Mouse (Mus musculus) olfactory bulb, adult 2 months (tissue): ENCODE data around the gene C1qc. TPM values are rescaled to one million over a fixed set of nuclear protein-coding genes. Genes with fewer than 3 reads are reported as not detected.

Experiments
- H3K27ac ChIP-seq: fragments of 200-500 bp; 2 replicates; pipeline ENCODE4 v1.5.1; 2012; ENCODE audit warnings: low read depth, low read length; ENCODE audit not compliant: insufficient read depth
- H3K4me1 ChIP-seq: fragments of 200-500 bp; 2 replicates; pipeline ENCODE4 v1.6.1; 2012; ENCODE audit warnings: low read length; ENCODE audit not compliant: control insufficient read depth, insufficient read depth
- H3K4me3 ChIP-seq: fragments of 200-500 bp; 2 replicates; pipeline ENCODE4 v1.5.1; 2012; ENCODE audit warnings: mild to moderate bottlenecking, low read depth, low read length, moderate library complexity; ENCODE audit not compliant: insufficient read depth
- CTCF ChIP-seq: fragments of 200-500 bp; IDR thresholded peaks from 2 replicates; pipeline ENCODE4 v1.5.1; 2012; ENCODE audit warnings: low read depth, mild to moderate bottlenecking, low read length, moderate library complexity; ENCODE audit not compliant: insufficient read depth
- POLR2A ChIP-seq: fragments of 200-500 bp; IDR thresholded peaks from 2 replicates; pipeline ENCODE4 v1.6.1; 2012; ENCODE audit warnings: mild to moderate bottlenecking, low read depth, low read length, moderate library complexity; ENCODE audit not compliant: insufficient read depth
- WGBS: fragments of 180-500 bp; shearing (Covaris S2); methylation state at CpG from one replicate; pipeline ENCODE4 v1.1.7; 2018; 5-methylcytosine and 5-hydroxymethylcytosine counted together
- polyA plus RNA-seq: library from polyadenylated mRNA; stranded (reverse); fragments of >200 nt; gene quantifications from 2 replicates; pipeline ENCODE4 v1.2.4, GENCODE M21; 2012; ENCODE audit warnings: low replicate concordance; ENCODE audit not compliant: missing spikeins, insufficient read depth, insufficient read length

Gene C1qc
- polyA plus RNA-seq, 1 experiment: not detected

GRCm38 (mm10) chr4:136889981-136890380 lies 2.9 kb downstream of the C1qc start:
- TF ChIP-seq CTCF: no peak
- TF ChIP-seq POLR2A: no peak
- no peaks in the 10 kb centered on the region for H3K4me1 ChIP-seq
- no peak overlapping the region for H3K27ac ChIP-seq
- 87% methylated on average over 15 of the region's 15 CpGs for WGBS
- H3K4me3 ChIP-seq: no peak overlapping the region

GRCm38 (mm10) chr4:136887714-136888113 lies 5.2 kb downstream of the C1qc start:
- no peak overlapping the region for H3K27ac ChIP-seq
- WGBS: 86% methylated on average over 5 of the region's 5 CpGs
- TF ChIP-seq POLR2A: no peak
- no peak for TF ChIP-seq CTCF
- no peaks in the 10 kb centered on the region for H3K4me1 ChIP-seq
- H3K4me3 ChIP-seq: no peak overlapping the region

GRCm38 (mm10) chr4:136886101-136886500 lies 6.8 kb downstream of the C1qc start, which contains the start of gene C1qb:
Gene C1qb (minus strand): TSS chr4:136886187.
- no peaks in the 10 kb centered on the region for H3K4me1 ChIP-seq
- H3K27ac ChIP-seq: no peak within 1 kb of the TSS
- WGBS: 88% methylated on average over 7 of the region's 7 CpGs
- H3K4me3 ChIP-seq: no peak within 1 kb of the TSS
- TF ChIP-seq CTCF (no peak), POLR2A (no peak)

- H3K4me1 ChIP-seq: no peaks in the 10 kb centered on the region
- WGBS: 35% methylated on average over 5 of the region's 5 CpGs
- TF ChIP-seq CTCF (no peak), POLR2A (no peak)
- H3K27ac ChIP-seq: no peak overlapping the region
- no peak overlapping the region for H3K4me3 ChIP-seq
Observed at GRCm38 (mm10) chr4:136878601-136879000, 14.3 kb downstream of the C1qc start.

- WGBS: 65% methylated on average over 8 of the region's 8 CpGs
- Histone ChIP-seq H3K27ac (no peak overlapping the region), H3K4me1 (no peaks in the 10 kb centered on the region), H3K4me3 (no peak overlapping the region)
- no peak for TF ChIP-seq POLR2A
- no peak for TF ChIP-seq CTCF
Observed at GRCm38 (mm10) chr4:136878171-136878570, 14.7 kb downstream of the C1qc start.

GRCm38 (mm10) chr4:136876971-136877370 lies 15.9 kb downstream of the C1qc start:
- Histone ChIP-seq H3K4me3 (no peak overlapping the region), H3K27ac (no peak overlapping the region), H3K4me1 (no peaks in the 10 kb centered on the region)
- peak; percentile 42; the same call in 1 of the 2 replicates for TF ChIP-seq CTCF
- no peak for TF ChIP-seq POLR2A
- WGBS: 37% methylated on average over 7 of the region's 7 CpGs

GRCm38 (mm10) chr4:136875012-136875411 lies 17.9 kb downstream of the C1qc start:
- Histone ChIP-seq H3K27ac (no peak overlapping the region), H3K4me1 (no peaks in the 10 kb centered on the region), H3K4me3 (no peak overlapping the region)
- TF ChIP-seq POLR2A (no peak), CTCF (no peak)
- 73% methylated on average over 14 of the region's 14 CpGs for WGBS

- Histone ChIP-seq H3K4me1 (peaks cover 3% of the 10 kb centered on the region), H3K4me3 (no peak overlapping the region), H3K27ac (no peak overlapping the region)
- TF ChIP-seq CTCF (no peak), POLR2A (no peak)
- WGBS: 84% methylated on average over 6 of the region's 6 CpGs
Observed at GRCm38 (mm10) chr4:136868371-136868770, 24.5 kb downstream of the C1qc start.

GRCm38 (mm10) chr4:136867690-136868345 lies 25.0 kb downstream of the C1qc start:
- no peak overlapping the region for H3K4me3 ChIP-seq
- no peak for TF ChIP-seq CTCF
- no peak for TF ChIP-seq POLR2A
- no peak overlapping the region for H3K27ac ChIP-seq
- 26% methylated on average over 11 of the region's 12 CpGs for WGBS
- H3K4me1 ChIP-seq: peaks cover 3% of the 10 kb centered on the region
